Mouse (Mus musculus) naive thymus-derived CD4-positive, alpha-beta T cell, adult 5 months (primary cell): ENCODE results near the gene Atp6v0a1. TPM values are rescaled to one million over a fixed set of nuclear protein-coding genes. Genes with fewer than 3 reads are reported as not detected.

Source experiments
- polyA plus RNA-seq: library from polyadenylated mRNA; unstranded; fragments of 100-300 nt; shearing (Covaris generic); gene quantifications from one replicate; pipeline ENCODE4 v1.2.1, GENCODE M21; 2017

Atp6v0a1 gene
- 0.91 TPM for polyA plus RNA-seq

DNA sequence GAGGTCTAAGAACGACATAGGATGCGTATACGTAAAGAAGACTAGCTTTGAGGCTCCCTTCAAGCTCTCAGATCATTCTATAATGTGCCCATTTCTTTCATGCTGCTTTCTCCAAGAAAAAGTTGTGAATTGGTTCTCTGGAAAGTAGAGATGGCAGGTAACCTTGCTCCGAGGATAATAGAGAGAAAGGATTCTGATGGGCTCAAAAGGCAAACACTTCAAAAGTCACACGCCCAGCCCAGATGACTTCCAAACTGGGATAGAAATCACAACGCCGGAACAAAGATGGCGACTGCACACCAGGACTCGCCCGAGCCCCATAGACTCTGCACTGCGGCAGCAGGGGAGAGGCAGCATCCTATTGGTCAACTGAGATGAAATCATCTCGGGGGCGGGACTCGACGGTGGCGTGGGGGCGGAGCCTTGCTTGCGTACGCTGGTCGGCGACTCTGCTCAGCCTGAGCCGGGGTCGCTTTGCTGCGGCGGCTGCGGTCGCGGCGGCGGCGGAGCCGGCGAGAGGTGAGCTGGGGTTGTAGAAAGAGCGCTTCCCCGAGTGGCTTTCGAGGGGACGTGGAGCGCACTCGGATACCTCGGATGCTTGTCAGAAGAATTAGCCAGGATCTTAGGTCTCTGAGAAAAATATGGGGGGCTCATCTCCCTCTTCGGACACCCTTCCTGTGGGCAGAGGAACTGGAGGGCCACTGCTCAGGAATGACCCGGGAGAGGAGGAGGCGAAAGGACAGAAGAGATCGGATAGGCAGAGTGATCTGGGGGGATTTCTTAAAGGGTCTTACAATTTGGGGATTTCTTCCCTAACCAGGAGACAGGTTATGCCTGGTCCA, at the start of gene Atp6v0a1:
Atp6v0a1 (plus strand) TSS at position 407 of the 842 bp plus-strand sequence.

DNA sequence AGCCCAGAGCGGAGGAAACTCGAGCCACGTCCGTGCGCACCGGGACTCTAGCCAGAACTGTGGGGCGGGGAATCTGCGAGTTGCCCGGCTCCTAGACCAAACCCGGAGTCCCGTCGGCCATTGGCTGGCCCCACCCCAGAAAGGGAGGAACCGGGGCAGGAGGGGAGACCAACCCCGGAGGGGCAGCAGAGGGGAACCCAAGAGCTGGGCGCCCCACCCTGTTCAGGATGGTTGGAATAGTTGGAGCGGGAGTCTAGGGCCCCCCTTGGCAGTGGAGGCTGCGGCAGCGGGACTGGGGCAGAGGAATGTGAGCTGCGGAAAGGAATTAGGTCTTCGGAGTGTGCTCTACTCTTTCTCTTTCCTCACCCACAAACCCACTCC, 38.7 kb upstream of the Atp6v0a1 start, which contains the start of gene Cavin1:
Cavin1 (minus strand) TSS at position 331 of the 381 bp plus-strand sequence.

DNA sequence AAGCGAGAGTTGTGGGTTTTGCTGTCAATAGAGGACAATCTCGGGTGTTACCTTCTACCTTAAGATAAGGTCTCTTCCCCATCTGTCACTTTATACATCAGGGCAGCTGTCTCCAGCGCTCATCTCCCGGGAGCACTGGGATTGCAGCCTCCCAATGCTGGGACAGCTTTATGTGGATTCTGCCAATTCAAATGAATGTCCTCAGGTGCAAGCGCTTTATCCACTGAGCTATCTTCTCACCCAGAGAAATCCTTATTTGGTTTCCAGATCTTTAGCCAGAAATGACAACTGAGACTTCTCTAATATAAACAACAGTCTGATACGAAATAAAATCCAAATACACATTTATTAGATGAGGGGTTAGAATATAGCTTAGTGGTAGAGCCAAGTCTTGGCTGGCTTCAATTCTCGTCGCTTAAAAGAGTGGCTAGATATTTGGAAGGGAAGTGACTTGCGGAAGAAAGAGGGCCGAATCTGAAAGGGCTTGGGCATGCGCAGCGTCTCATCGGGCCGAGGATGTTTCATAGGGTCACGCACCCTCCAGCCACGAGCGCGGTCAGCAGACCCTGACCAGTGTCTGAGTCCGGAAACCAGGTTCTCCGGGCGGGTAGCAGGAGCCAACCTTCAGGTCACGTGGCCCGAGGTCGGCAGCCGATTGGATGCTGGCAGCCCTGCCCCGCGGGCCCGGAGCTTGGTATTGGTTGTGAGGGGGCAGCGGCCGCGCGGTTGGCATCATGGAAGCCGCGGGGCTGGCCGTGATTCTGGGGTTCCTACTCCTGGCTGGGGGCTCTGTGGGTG, 60.3 kb downstream of the Atp6v0a1 start, which contains the start of gene Naglu:
Naglu (plus strand) TSS at position 622 of the 798 bp plus-strand sequence.

DNA sequence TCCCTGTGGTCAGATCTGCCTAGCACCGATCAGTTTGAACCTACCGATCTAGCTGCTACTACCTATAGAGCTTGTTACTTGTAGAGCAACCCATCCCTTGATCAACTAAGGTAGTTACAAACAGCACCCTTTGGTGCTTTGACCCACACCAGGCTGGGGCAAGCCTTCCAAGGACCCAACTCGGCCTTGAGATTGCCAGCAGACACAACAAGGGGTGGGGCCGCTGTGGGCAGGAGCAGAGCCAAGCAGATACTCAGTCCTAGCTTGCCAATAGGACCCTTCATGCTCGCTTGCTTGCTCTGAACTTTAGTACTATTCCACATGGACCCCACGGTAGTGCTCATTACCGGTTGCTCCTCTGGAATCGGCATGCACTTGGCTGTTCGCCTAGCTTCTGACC, 68.9 kb downstream of the Atp6v0a1 start, which contains the start of gene Hsd17b1:
Hsd17b1 (plus strand) TSS at position 291 of the 400 bp plus-strand sequence.

DNA sequence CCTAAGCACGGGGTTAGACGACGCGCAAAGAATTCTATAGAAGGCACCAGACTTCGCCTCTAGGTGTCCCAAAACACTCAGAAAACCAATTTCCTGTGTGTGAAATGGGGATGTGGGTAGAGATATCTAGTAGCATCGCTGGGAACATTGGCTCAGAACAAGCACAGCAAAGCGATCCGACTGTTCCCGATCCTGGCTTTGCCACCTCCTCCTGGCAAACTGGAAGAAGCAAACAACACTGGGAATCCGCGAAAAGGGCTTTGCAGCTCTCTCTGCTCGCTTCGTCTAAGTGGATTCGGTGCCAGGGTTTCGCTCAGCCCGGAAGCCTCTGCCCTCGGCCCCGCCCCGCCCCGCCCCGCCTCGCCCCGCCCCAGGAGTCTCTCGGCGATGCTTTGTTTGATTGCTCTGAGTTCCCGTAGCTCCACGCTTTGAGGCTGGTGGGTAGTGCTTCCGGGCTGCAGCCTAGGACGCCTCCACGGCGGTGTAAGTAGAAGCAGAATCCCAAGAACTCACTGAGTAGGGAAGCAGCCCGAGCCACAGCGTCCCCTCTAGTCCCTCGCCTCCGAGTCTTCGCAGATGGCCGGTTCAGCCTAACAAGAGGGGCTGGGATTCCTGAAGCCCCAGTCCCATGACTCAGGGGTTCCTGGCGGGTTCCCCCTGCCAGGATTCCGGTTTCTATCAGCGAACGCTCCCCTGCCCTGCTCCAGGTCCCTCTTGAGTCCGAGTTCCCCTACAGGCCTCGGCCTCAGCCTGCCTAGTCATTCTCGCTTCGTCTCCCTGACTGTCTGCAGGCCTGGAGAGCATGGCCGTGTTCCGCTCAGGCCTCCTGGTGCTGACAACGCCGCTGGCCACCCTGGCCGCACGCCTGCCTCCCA, 73.2 kb downstream of the Atp6v0a1 start, which contains the start of gene Coasy:
Coasy (plus strand) TSS at position 358 of the 875 bp plus-strand sequence.

DNA sequence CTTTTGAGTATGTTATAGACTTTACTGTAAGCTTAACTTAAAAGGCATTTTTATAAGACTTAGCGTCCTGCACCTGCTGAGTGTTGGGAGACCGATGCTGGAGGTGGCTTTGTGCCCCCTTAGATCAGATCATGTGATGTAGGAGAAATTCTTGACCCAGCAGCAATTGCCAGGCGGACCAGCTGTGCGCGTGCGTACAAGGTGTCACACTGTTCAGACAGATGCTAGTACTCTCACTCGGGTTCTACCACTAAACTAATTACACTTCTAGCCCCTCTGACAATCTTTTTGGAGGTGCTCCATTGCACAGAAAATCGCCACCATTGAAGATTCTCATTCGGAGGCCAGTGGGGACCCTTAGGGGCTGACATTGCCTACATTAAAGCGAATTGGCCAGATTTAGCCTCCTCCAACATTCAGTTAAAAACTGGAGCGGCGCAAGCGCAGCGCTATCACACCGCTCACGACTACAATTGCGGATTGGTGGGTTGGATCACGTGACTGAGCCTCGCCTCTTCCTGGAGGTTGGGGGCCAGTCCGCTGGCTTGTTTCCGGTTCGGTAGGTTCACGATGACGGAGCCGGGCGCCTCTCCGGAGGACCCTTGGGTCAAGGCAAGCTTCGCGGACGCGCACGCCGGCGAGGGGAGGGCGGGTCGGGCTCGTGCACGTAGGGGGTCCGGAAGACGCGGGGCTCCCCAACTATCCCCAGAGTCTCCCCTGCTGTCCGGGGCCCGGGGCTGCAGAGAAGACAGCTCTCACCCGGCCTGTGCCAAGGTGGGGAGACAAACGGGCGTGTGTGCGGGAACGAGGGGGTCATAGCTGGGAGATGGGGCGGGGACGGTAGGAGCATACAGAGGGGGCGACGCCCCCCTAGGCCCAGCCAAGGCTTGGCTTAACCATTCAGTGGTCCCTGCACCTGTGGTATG, 77.8 kb downstream of the Atp6v0a1 start, which contains the start of gene Mlx:
Mlx (plus strand) TSS at position 522 of the 926 bp plus-strand sequence.

DNA sequence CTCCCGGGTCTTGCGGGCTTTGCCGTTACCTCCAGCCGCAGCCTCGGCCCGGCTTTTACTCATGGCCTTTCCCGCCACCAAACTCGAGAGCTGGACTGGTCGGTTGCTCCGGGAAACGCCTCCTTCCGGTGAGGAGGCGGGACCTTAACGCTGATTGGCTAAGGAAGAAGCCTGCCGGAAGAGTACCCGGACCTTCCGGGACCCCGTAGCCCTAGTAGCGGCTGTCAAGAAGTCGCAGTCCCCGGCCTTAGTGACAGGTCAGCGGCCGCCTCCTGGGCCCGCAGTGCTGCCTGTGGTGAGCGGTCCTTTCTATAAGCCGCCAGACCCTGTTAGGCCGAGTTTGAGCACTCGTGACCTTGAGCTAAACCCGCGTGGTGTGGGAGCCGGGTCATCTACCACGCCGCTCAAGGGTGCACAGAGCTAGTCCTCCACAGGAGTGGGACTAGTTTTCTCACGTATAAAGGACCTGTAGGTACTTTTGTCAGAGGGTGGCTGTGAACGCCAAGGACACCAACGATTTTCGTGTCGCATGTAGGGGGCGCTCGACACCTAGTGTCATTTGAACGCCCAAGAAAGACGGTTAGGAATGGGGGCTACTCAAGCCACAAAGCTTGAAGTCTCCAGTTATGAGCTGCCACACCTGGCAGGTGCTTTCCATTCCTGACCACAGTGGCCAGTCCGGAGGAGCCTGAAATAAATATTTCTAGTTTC, 86.2 kb downstream of the Atp6v0a1 start, which contains the start of gene Psmc3ip:
Psmc3ip (minus strand) TSS at position 123 of the 711 bp plus-strand sequence.

Other genes starting within 250 kb of the Atp6v0a1 start
- 0.24 TPM for gene Kcnh4, start 249.5 kb upstream of the Atp6v0a1 start, polyA plus RNA-seq
- not detected for gene Hcrt, start 246.5 kb upstream of the Atp6v0a1 start, polyA plus RNA-seq
- 3.2 TPM for gene Ghdc, start 238.5 kb upstream of the Atp6v0a1 start, polyA plus RNA-seq
- gene Stat5b, start 158.7 kb upstream of the Atp6v0a1 start, polyA plus RNA-seq, result 312 TPM
- gene Stat5a, start 150.1 kb upstream of the Atp6v0a1 start, polyA plus RNA-seq, result 201 TPM
- 361 TPM for gene Stat3, start 69.9 kb upstream of the Atp6v0a1 start, polyA plus RNA-seq
- gene Cavin1, start 38.6 kb upstream of the Atp6v0a1 start, polyA plus RNA-seq, result not detected
- 11.6 TPM for gene Naglu, start 60.6 kb downstream of the Atp6v0a1 start, polyA plus RNA-seq
- 0.44 TPM for gene Hsd17b1, start 69.0 kb downstream of the Atp6v0a1 start, polyA plus RNA-seq
- gene Coasy, start 73.1 kb downstream of the Atp6v0a1 start, polyA plus RNA-seq, result 10.0 TPM
- 49.7 TPM for gene Mlx, start 77.8 kb downstream of the Atp6v0a1 start, polyA plus RNA-seq
- 4.0 TPM for gene Psmc3ip, start 86.0 kb downstream of the Atp6v0a1 start, polyA plus RNA-seq
- gene Retreg3, start 110.4 kb downstream of the Atp6v0a1 start, polyA plus RNA-seq, result 95.9 TPM
- 14.9 TPM for gene Tubg1, start 110.5 kb downstream of the Atp6v0a1 start, polyA plus RNA-seq
- gene Tubg2, start 146.5 kb downstream of the Atp6v0a1 start, polyA plus RNA-seq, result 0.37 TPM
- gene Cntnap1, start 161.1 kb downstream of the Atp6v0a1 start, polyA plus RNA-seq, result not detected
- not detected for gene Plekhh3, start 161.9 kb downstream of the Atp6v0a1 start, polyA plus RNA-seq
- gene Ccr10, start 166.0 kb downstream of the Atp6v0a1 start, polyA plus RNA-seq, result not detected
- 83.6 TPM for gene Ezh1, start 217.0 kb downstream of the Atp6v0a1 start, polyA plus RNA-seq
- gene Ramp2, start 236.6 kb downstream of the Atp6v0a1 start, polyA plus RNA-seq, result not detected
- gene Vps25, start 244.3 kb downstream of the Atp6v0a1 start, polyA plus RNA-seq, result 83.2 TPM